Mouse (Mus musculus): ENCODE measurements at regions not wholly inside any gene's neighbourhood (a gene's known extent, or its start where the extent isn't known, plus 50 kb on each side); places are given as distances from the start of the nearest gene placed in this dataset.
A peak's percentile ranks its signal among the peaks of the same experiment; 100 is the strongest.

- Histone ChIP-seq H3K4me3 (ENCODE audit: low read length) (peak overlapping the region; percentile 34), H3K27me3 (replicated peaks; ENCODE audit: control insufficient read depth, insufficient read depth, low read length) (no peaks in the 10 kb centered on the region), H3K9me3 (ENCODE audit: control insufficient read depth, low read length) (no peaks in the 10 kb centered on the region), H3K9ac (ENCODE audit: low read depth, low read length) (peak overlapping the region; percentile 11; the same call in 1 of the 2 replicates), H3K36me3 (ENCODE audit: control insufficient read depth, insufficient read depth, low read length) (no peaks in the 10 kb centered on the region), H3K27ac (ENCODE audit: low read length) (peak overlapping the region; percentile 23; the same call in 1 of the 2 replicates), H3K4me1 (ENCODE audit: control insufficient read depth, insufficient read depth, low read length) (peaks cover 6% of the 10 kb centered on the region; the same call in 1 of the 2 replicates), H3K4me2 (ENCODE audit: low read depth, low read length) (peak overlapping the region; percentile 42)
- ATAC-seq: peak; percentile 69; the same call in 1 of the 2 replicates
- 40% methylated on average over 12 of the region's 12 CpGs for WGBS
These were observed 483.0 kb upstream of the Fam92a start for GRCm38 (mm10) chr4:12654568-12655456.

DNA sequence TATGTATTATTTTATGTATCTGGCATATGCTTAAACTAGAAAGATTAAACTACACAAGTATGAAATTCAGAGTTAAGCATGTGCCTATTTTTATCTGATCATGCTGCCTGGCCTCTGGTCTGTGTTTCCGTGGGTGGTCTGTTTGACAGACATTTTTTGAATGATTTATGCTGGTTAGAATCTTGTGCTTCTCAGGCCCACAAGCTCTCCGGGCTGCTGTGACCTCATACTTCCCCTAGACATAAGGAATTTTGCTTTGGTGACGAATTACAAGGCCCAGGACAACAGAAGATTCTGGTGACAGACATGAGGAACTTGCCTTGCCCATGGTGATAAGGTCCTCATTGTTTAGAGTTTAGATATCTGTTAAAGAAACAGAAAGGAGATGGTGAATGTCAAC lies 475.9 kb upstream of the Fam92a start:
- Histone ChIP-seq H3K4me3 (ENCODE audit: low read length) (no peak overlapping the region), H3K27ac (ENCODE audit: low read length) (no peak overlapping the region), H3K36me3 (ENCODE audit: control insufficient read depth, insufficient read depth, low read length) (no peaks in the 10 kb centered on the region), H3K9me3 (ENCODE audit: control insufficient read depth, low read length) (no peaks in the 10 kb centered on the region), H3K4me2 (ENCODE audit: low read depth, low read length) (no peak overlapping the region), H3K4me1 (ENCODE audit: control insufficient read depth, insufficient read depth, low read length) (0 out of 2 replicates have a peak, but pooled peaks cover 1% of the 10 kb centered on the region), H3K9ac (ENCODE audit: low read depth, low read length) (no peak overlapping the region), H3K27me3 (replicated peaks; ENCODE audit: control insufficient read depth, insufficient read depth, low read length) (no peaks in the 10 kb centered on the region)
- WGBS: 17% methylated on average over 3 of the region's 3 CpGs
- ATAC-seq: no peak

DNA sequence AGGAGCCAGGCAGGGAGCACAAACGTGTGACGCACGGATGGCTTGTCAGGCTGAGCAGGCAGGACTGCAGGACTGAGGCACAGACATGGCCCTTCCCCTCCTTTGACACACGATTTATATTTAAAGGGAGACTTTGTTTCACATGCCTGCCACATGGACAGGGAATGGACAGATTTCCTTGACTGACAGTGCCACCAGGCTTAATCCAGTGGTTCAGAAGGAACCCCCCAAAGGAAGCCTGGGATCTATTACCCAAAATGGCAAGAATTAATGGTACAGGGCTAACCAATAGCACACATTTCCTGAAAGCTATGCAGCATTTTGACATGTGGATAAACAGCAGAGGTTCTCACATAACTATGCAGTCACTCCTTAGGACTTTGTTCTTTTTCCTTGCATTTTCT lies 470.7 kb upstream of the Fam92a start:
- no peak overlapping the region for H3K4me2 ChIP-seq (ENCODE audit: low read depth, low read length)
- 0 out of 2 replicates have a peak, but pooled peaks cover 5% of the 10 kb centered on the region for H3K4me1 ChIP-seq (ENCODE audit: control insufficient read depth, insufficient read depth, low read length)
- ATAC-seq: no peak
- no peaks in the 10 kb centered on the region for H3K9me3 ChIP-seq (ENCODE audit: control insufficient read depth, low read length)
- H3K4me3 ChIP-seq (ENCODE audit: low read length): no peak overlapping the region
- 41% methylated on average over 4 of the region's 4 CpGs for WGBS
- no peaks in the 10 kb centered on the region for H3K36me3 ChIP-seq (ENCODE audit: control insufficient read depth, insufficient read depth, low read length)
- H3K9ac ChIP-seq (ENCODE audit: low read depth, low read length): no peak overlapping the region
- no peaks in the 10 kb centered on the region for H3K27me3 ChIP-seq (replicated peaks; ENCODE audit: control insufficient read depth, insufficient read depth, low read length)
- no peak overlapping the region for H3K27ac ChIP-seq (ENCODE audit: low read length)

DNA sequence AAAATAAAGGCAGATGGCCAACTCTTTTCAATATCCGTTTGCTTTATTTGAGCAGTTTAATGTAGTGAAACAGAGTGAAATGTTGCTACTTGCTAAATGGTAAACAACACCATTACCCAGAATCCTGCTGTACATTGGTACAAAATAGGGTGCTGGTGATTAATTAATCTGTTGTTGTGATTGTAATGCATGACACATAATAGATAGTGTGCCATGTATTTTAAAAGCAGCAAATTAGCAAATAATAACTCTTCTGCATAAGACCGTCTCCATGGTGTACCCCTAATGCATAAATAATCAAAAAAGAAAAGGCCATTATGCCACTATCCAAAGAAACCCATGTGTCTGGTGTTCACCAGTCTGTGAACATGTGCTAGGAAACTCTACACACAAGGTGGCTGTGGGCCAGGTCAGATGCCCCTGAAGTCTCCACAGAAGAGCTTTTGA lies 457.6 kb upstream of the Fam92a start:
- Histone ChIP-seq H3K9me3 (ENCODE audit: control insufficient read depth, low read length) (no peaks in the 10 kb centered on the region), H3K9ac (ENCODE audit: low read depth, low read length) (no peak overlapping the region), H3K36me3 (ENCODE audit: control insufficient read depth, insufficient read depth, low read length) (no peaks in the 10 kb centered on the region), H3K4me1 (ENCODE audit: control insufficient read depth, insufficient read depth, low read length) (no peaks in the 10 kb centered on the region), H3K4me3 (ENCODE audit: low read length) (no peak overlapping the region), H3K27me3 (replicated peaks; ENCODE audit: control insufficient read depth, insufficient read depth, low read length) (no peaks in the 10 kb centered on the region), H3K27ac (ENCODE audit: low read length) (no peak overlapping the region), H3K4me2 (ENCODE audit: low read depth, low read length) (no peak overlapping the region)
- no peak for ATAC-seq
- WGBS: 57% methylated on average over 2 of the region's 2 CpGs

GRCm38 (mm10) chr4:12628702-12629374 lies 457.0 kb upstream of the Fam92a start:
- H3K4me1 ChIP-seq (ENCODE audit: control insufficient read depth, insufficient read depth, low read length): no peaks in the 10 kb centered on the region
- H3K27ac ChIP-seq (ENCODE audit: low read length): no peak overlapping the region
- H3K9ac ChIP-seq (ENCODE audit: low read depth, low read length): no peak overlapping the region
- no peaks in the 10 kb centered on the region for H3K36me3 ChIP-seq (ENCODE audit: control insufficient read depth, insufficient read depth, low read length)
- no peak overlapping the region for H3K4me3 ChIP-seq (ENCODE audit: low read length)
- H3K9me3 ChIP-seq (ENCODE audit: control insufficient read depth, low read length): no peaks in the 10 kb centered on the region
- WGBS: 36% methylated on average over 5 of the region's 5 CpGs
- H3K27me3 ChIP-seq (replicated peaks; ENCODE audit: control insufficient read depth, insufficient read depth, low read length): no peaks in the 10 kb centered on the region
- no peak overlapping the region for H3K4me2 ChIP-seq (ENCODE audit: low read depth, low read length)
- no peak for ATAC-seq

DNA sequence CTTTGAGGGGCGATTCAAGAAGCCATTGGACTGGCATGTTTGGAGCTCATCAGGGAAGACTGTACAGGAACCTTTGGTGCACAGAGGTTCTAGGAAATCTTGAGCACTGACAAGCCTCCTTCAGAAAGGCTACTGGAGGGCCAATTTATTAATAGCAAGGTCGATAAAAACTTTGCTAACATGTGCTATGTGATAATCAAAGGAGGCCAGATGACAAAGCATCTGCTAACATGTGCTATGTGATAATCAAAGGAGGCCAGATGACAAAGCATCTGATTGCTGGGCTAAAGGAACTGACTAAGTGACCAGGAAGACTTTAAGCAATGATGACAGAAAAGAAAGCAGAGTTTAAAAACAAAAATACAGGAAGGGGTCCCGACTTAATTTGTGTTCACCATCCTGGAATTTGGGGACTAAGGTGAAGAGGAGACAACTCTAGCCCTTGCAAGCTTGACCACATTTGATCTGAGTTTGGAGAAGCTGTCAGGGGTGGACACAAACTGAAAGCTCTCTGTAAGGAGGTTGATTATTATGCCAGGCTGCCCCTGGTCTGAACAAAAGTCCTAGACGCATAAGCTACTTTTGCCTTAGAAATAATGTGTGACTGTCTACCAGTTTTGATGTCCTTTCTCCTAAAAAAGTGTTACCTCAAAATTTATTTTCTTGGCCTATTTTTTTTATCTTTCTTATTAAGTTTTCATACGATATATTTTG lies 455.5 kb upstream of the Fam92a start:
- 90% methylated on average over 5 of the region's 5 CpGs for WGBS
- no peak overlapping the region for H3K27ac ChIP-seq (ENCODE audit: low read length)
- H3K36me3 ChIP-seq (ENCODE audit: control insufficient read depth, insufficient read depth, low read length): no peaks in the 10 kb centered on the region
- H3K27me3 ChIP-seq (replicated peaks; ENCODE audit: control insufficient read depth, insufficient read depth, low read length): no peaks in the 10 kb centered on the region
- no peaks in the 10 kb centered on the region for H3K4me1 ChIP-seq (ENCODE audit: control insufficient read depth, insufficient read depth, low read length)
- no peak for ATAC-seq
- H3K9me3 ChIP-seq (ENCODE audit: control insufficient read depth, low read length): no peaks in the 10 kb centered on the region
- no peak overlapping the region for H3K9ac ChIP-seq (ENCODE audit: low read depth, low read length)
- H3K4me3 ChIP-seq (ENCODE audit: low read length): no peak overlapping the region
- no peak overlapping the region for H3K4me2 ChIP-seq (ENCODE audit: low read depth, low read length)

DNA sequence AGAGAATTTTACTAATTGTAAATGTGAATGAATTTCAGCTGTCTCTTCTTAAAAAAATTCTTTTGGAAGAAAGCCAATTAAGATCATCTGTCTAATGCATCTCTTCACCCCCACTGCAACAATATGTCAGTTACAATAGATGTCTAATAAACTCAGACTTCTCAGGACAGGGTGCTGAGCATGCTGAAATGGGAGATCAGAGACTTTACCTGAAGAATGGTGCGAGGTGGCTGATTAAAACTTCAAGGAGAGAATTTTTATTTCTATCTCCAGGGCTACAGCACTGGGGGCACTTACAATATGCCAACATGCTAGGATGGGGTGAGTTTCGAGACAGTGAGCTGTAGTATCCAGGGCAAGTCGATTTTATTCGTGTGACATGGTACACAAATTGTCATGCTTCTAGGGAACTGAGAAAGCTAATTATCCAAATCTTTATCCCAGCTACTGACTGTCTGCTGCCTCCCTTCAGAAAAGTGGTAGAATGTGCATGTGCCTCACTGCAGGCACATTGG lies 449.0 kb upstream of the Fam92a start:
- Histone ChIP-seq H3K9me3 (ENCODE audit: control insufficient read depth, low read length) (no peaks in the 10 kb centered on the region), H3K27me3 (replicated peaks; ENCODE audit: control insufficient read depth, insufficient read depth, low read length) (no peaks in the 10 kb centered on the region), H3K4me2 (ENCODE audit: low read depth, low read length) (no peak overlapping the region), H3K4me3 (ENCODE audit: low read length) (no peak overlapping the region), H3K9ac (ENCODE audit: low read depth, low read length) (no peak overlapping the region), H3K4me1 (ENCODE audit: control insufficient read depth, insufficient read depth, low read length) (no peaks in the 10 kb centered on the region), H3K36me3 (ENCODE audit: control insufficient read depth, insufficient read depth, low read length) (no peaks in the 10 kb centered on the region), H3K27ac (ENCODE audit: low read length) (no peak overlapping the region)
- ATAC-seq: no peak
- 81% methylated on average over 4 of the region's 4 CpGs for WGBS

GRCm38 (mm10) chr4:12620059-12620755 lies 448.4 kb upstream of the Fam92a start:
- no peaks in the 10 kb centered on the region for H3K9me3 ChIP-seq (ENCODE audit: control insufficient read depth, low read length)
- no peak overlapping the region for H3K9ac ChIP-seq (ENCODE audit: low read depth, low read length)
- no peak overlapping the region for H3K4me2 ChIP-seq (ENCODE audit: low read depth, low read length)
- ATAC-seq: no peak
- WGBS: 63% methylated on average over 4 of the region's 4 CpGs
- H3K4me3 ChIP-seq (ENCODE audit: low read length): no peak overlapping the region
- H3K4me1 ChIP-seq (ENCODE audit: control insufficient read depth, insufficient read depth, low read length): no peaks in the 10 kb centered on the region
- no peak overlapping the region for H3K27ac ChIP-seq (ENCODE audit: low read length)
- H3K27me3 ChIP-seq (replicated peaks; ENCODE audit: control insufficient read depth, insufficient read depth, low read length): no peaks in the 10 kb centered on the region
- no peaks in the 10 kb centered on the region for H3K36me3 ChIP-seq (ENCODE audit: control insufficient read depth, insufficient read depth, low read length)

All from intestine, embryonic 16.5 days (tissue).